Mouse (Mus musculus): ENCODE data around the gene Sdf2. TPM values are rescaled to one million over a fixed set of nuclear protein-coding genes. Genes with fewer than 3 reads are reported as not detected.
A peak's percentile ranks its signal among the peaks of the same experiment; 100 is the strongest.
"Not testable (repeated sequence)": the region's sequence is repeated elsewhere in the genome, so short reads cannot be mapped to it uniquely, and the experiment has no call there.

Sdf2 gene
- total RNA-seq, 2 experiments from 2014 or later, result 58.6 to 66.4 TPM

GRCm38 (mm10) chr11:78265571-78265970, 20.0 kb downstream of the Sdf2 start:
- H3K4me3 ChIP-seq, result no peak overlapping the region
- intact Hi-C loops (cut with DNase I), result no loop called here
- no peak overlapping the region for H3K27ac ChIP-seq
- no peak for TF ChIP-seq CTCF (IDR thresholded peaks at IDR 0.05)
- no peak for DNase-seq (ENCODE audit: extremely low spot score in 1 of 2, low spot score in 2 of 2)

GRCm38 (mm10) chr11:78271986-78272385, 26.4 kb downstream of the Sdf2 start:
- H3K4me3 ChIP-seq, result no peak overlapping the region
- peak; percentile 62 to 67 for DNase-seq (ENCODE audit: extremely low spot score in 1 of 2, low spot score in 2 of 2)
- intact Hi-C loops (cut with DNase I), result loop anchor here (5.0 kb wide), 1 partner anchor 45 kb away; no protein-coding TSS in a partner anchor
- peak overlapping the region; percentile 28; the same call in 1 of the 2 replicates for H3K27ac ChIP-seq
- TF ChIP-seq CTCF (IDR thresholded peaks at IDR 0.05), result no peak

GRCm38 (mm10) chr11:78275596-78275995, 30.1 kb downstream of the Sdf2 start:
- intact Hi-C loops (cut with DNase I), result no loop called here

GRCm38 (mm10) chr11:78276169-78276568, 30.6 kb downstream of the Sdf2 start:
- intact Hi-C loops (cut with DNase I); H3K4me3 ChIP-seq; H3K27ac ChIP-seq; DNase-seq (ENCODE audit: extremely low spot score in 1 of 2, low spot score in 2 of 2): not testable (repeated sequence)
- TF ChIP-seq CTCF (IDR thresholded peaks at IDR 0.05), result peak; percentile 40

More at GRCm38 (mm10) chr11:78275596-78275995, 30.1 kb downstream of the Sdf2 start:
- DNase-seq (ENCODE audit: extremely low spot score in 1 of 2, low spot score in 2 of 2), result no peak
- Histone ChIP-seq H3K27ac (no peak overlapping the region), H3K4me3 (no peak overlapping the region)
- no peak for TF ChIP-seq CTCF (IDR thresholded peaks at IDR 0.05)

- Histone ChIP-seq H3K4me3 (no peak overlapping the region), H3K27ac (no peak overlapping the region)
- intact Hi-C loops (cut with DNase I), result no loop called here
- no peak for TF ChIP-seq CTCF (IDR thresholded peaks at IDR 0.05)
- no peak for DNase-seq (ENCODE audit: extremely low spot score in 1 of 2, low spot score in 2 of 2)
Observed at GRCm38 (mm10) chr11:78278853-78279252, 33.3 kb downstream of the Sdf2 start.

- Histone ChIP-seq H3K4me3 (no peak overlapping the region), H3K27ac (peak overlapping the region; percentile 10; the same call in 1 of the 2 replicates)
- no peak for TF ChIP-seq CTCF (IDR thresholded peaks at IDR 0.05)
- intact Hi-C loops (cut with DNase I), result no loop called here
- DNase-seq (ENCODE audit: extremely low spot score in 1 of 2, low spot score in 2 of 2), result no peak
Observed at GRCm38 (mm10) chr11:78279586-78279985, 34.0 kb downstream of the Sdf2 start.

GRCm38 (mm10) chr11:78289146-78289763, 43.7 kb downstream of the Sdf2 start:
- no peak for TF ChIP-seq CTCF (IDR thresholded peaks at IDR 0.05)
- H3K27ac ChIP-seq, result no peak overlapping the region
- H3K4me3 ChIP-seq, result no peak overlapping the region
- intact Hi-C loops (cut with DNase I), result no loop called here
- no peak for DNase-seq (ENCODE audit: extremely low spot score in 1 of 2, low spot score in 2 of 2)

GRCm38 (mm10) chr11:78290654-78291053, 45.1 kb downstream of the Sdf2 start, which contains the start of gene BC030499:
Gene BC030499, plus strand, starts transcription at chr11:78290841.
- H3K4me3 ChIP-seq, result peak within 1 kb of the TSS; percentile 26
- intact Hi-C loops (cut with DNase I), result no loop called here
- H3K27ac ChIP-seq, result peak within 1 kb of the TSS; percentile 89
- DNase-seq (ENCODE audit: extremely low spot score in 1 of 2, low spot score in 2 of 2), result peak in 1 of 2 experiments; percentile 30
- no peak for TF ChIP-seq CTCF (IDR thresholded peaks at IDR 0.05)

- intact Hi-C loops (cut with DNase I), result no loop called here
- Histone ChIP-seq H3K4me3 (no peak overlapping the region), H3K27ac (no peak overlapping the region)
- TF ChIP-seq CTCF (IDR thresholded peaks at IDR 0.05), result no peak
- DNase-seq (ENCODE audit: extremely low spot score in 1 of 2, low spot score in 2 of 2), result no peak
Observed at GRCm38 (mm10) chr11:78294585-78294984, 49.0 kb downstream of the Sdf2 start.

GRCm38 (mm10) chr11:78300917-78301316, 55.4 kb downstream of the Sdf2 start:
- Histone ChIP-seq H3K27ac (peak overlapping the region; percentile 66), H3K4me3 (peak overlapping the region; percentile 51)
- TF ChIP-seq CTCF (IDR thresholded peaks at IDR 0.05), result no peak
- intact Hi-C loops (cut with DNase I), result no loop called here
- no peak for DNase-seq (ENCODE audit: extremely low spot score in 1 of 2, low spot score in 2 of 2)

- TF ChIP-seq CTCF (IDR thresholded peaks at IDR 0.05), result no peak; the same call in 1 of the 2 replicates
- DNase-seq (ENCODE audit: extremely low spot score in 1 of 2, low spot score in 2 of 2), result peak; percentile 88 to 91
- Histone ChIP-seq H3K4me3 (peak within 1 kb of the TSS; percentile 51), H3K27ac (peak within 1 kb of the TSS; percentile 66)
- intact Hi-C loops (cut with DNase I), result no loop called here
Observed at GRCm38 (mm10) chr11:78301357-78302084, 56.0 kb downstream of the Sdf2 start, which contains the start of gene Spag5. Gene Spag5, plus strand, starts transcription at chr11:78301529.

Other genes with a start within 250 kb of the Sdf2 start
- gene Dhrs13, start 213.5 kb upstream of the Sdf2 start, total RNA-seq (2021), result 1 to 10 TPM; 5.5 to 6.3 TPM
- gene Flot2, start 207.8 kb upstream of the Sdf2 start, total RNA-seq (2021), result 10 to 100 TPM; 91.2 to 96.0 TPM
- gene Eral1, start 165.4 kb upstream of the Sdf2 start, total RNA-seq (2021), result 10 to 100 TPM; 18.9 to 19.0 TPM
- 10 to 100 TPM; 27.5 to 32.1 TPM for gene Fam222b, start 151.1 kb upstream of the Sdf2 start, total RNA-seq (2021)
- 10 to 100 TPM; 10.5 to 10.6 TPM for gene Traf4, start 80.2 kb upstream of the Sdf2 start, total RNA-seq (2021)
- gene Nek8, start 69.1 kb upstream of the Sdf2 start, total RNA-seq (2021), result 1 to 10 TPM; 3.0 to 3.1 TPM
- gene Tlcd1, start 69.0 kb upstream of the Sdf2 start, total RNA-seq (2021), result 10 to 100 TPM; 24.4 to 27.7 TPM
- gene Rpl23a, start 62.2 kb upstream of the Sdf2 start, total RNA-seq (2021), result 100 to 1,000 TPM; 647 to 724 TPM
- 10 to 100 TPM; 19.0 to 19.7 TPM for gene Rab34, start 57.3 kb upstream of the Sdf2 start, total RNA-seq (2021)
- gene Proca1, start 52.4 kb upstream of the Sdf2 start, total RNA-seq (2021), result 1 to 10 TPM; 4.7 to 7.7 TPM
- gene Supt6, start 241 bp downstream of the Sdf2 start, total RNA-seq (2021), result 100 to 1,000 TPM; 100 to 107 TPM
- gene 2610507B11Rik, start 16.0 kb downstream of the Sdf2 start, total RNA-seq (2021), result 100 to 1,000 TPM; 176 to 177 TPM
- 10 to 100 TPM; 21.1 to 29.5 TPM for gene BC030499, start 45.1 kb downstream of the Sdf2 start, total RNA-seq (2021)
- gene Spag5, start 55.8 kb downstream of the Sdf2 start, total RNA-seq (2021), result 10 to 100 TPM; 12.1 to 16.1 TPM
- gene Aldoc, start 77.2 kb downstream of the Sdf2 start, total RNA-seq (2021), result 100 to 1,000 TPM; 804 to 830 TPM
- gene Pigs, start 82.7 kb downstream of the Sdf2 start, total RNA-seq (2021), result 10 to 100 TPM; 60.7 to 62.8 TPM
- 10 to 100 TPM; 29.1 to 32.2 TPM for gene Unc119, start 97.7 kb downstream of the Sdf2 start, total RNA-seq (2021)
- gene Foxn1, start 140.8 kb downstream of the Sdf2 start, total RNA-seq (2021), result not detected
- gene Slc13a2, start 176.5 kb downstream of the Sdf2 start, total RNA-seq (2021), result not detected
- gene Slc46a1, start 220.0 kb downstream of the Sdf2 start, total RNA-seq (2021), result 10 to 100 TPM; 11.1 to 11.5 TPM

Measured in left cerebral cortex, adult 2 months (tissue).